Mouse (Mus musculus) liver, postnatal 0 days (tissue): ENCODE measurements around the gene Ugt1a9.
"Not testable (repeated sequence)": the region's sequence is repeated elsewhere in the genome, so short reads cannot be mapped to it uniquely, and the experiment has no call there.

Experiments used
- CTCF ChIP-seq: sonication (generic); IDR thresholded peaks from 2 replicates; pipeline ENCODE4 v1.5.1; 2016; ENCODE audit warnings: antibody characterized with exemption, low read depth
- EP300 ChIP-seq: IDR thresholded peaks from 2 replicates; pipeline ENCODE4 v1.6.1; 2016; ENCODE audit warnings: antibody characterized with exemption, low read depth, mild to moderate bottlenecking

DNA sequence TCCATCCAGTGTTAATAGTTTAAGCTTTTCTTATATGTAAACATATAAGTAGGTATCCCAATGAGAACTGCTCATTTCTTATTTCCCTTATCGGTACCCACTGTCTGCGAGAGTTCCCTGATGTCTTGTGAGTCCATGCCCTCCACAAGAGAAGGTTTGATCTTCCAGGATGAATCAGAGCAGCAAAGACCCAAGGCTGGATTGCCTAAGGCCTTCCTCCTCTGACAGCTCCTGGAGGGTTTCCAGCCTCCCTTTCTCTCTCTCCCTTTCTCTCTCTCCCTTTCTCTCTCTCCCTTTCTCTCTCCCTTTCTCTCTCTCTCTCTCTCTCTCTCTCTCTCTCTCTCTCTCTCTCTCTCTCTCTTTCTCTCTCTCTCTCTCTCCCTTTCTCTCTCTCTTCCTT lies 58.5 kb downstream of the Ugt1a9 start:
- not testable (repeated sequence) for TF ChIP-seq CTCF, EP300
